Mouse (Mus musculus) lung, postnatal 10 days (tissue): ENCODE results near the gene Atp13a5.

ENCODE experiments used
- DNase-seq: peaks from one replicate; pipeline ENCODE4 v3.0.0; 2021

The Atp13a5 gene

GRCm38 (mm10) chr16:29378458-29378857 is at the start of gene Atp13a5:
Gene Atp13a5, minus strand, starts transcription at chr16:29378732.
- peak; percentile 12 for DNase-seq

GRCm38 (mm10) chr16:29414822-29415221 is 36.3 kb upstream of the Atp13a5 start:
- DNase-seq = no peak

GRCm38 (mm10) chr16:29407319-29407718 is 28.8 kb upstream of the Atp13a5 start:
- DNase-seq = no peak

GRCm38 (mm10) chr16:29399079-29399478 is 20.5 kb upstream of the Atp13a5 start:
- DNase-seq = no peak

- no peak for DNase-seq
Observed at GRCm38 (mm10) chr16:29384781-29385180, 6.2 kb upstream of the Atp13a5 start.

GRCm38 (mm10) chr16:29374636-29375035 is 3.9 kb downstream of the Atp13a5 start:
- DNase-seq = no peak

- DNase-seq = peak; percentile 13
Observed at GRCm38 (mm10) chr16:29331351-29332044, 47.0 kb downstream of the Atp13a5 start.

- no peak for DNase-seq
Observed at GRCm38 (mm10) chr16:29330948-29331347, 47.6 kb downstream of the Atp13a5 start.

GRCm38 (mm10) chr16:29329213-29329612 is 49.3 kb downstream of the Atp13a5 start:
- no peak for DNase-seq

GRCm38 (mm10) chr16:29327910-29328309 is 50.6 kb downstream of the Atp13a5 start:
- DNase-seq = no peak

- DNase-seq = no peak
Observed at GRCm38 (mm10) chr16:29325233-29325919, 53.2 kb downstream of the Atp13a5 start.

- no peak for DNase-seq
Observed at GRCm38 (mm10) chr16:29320717-29321116, 57.8 kb downstream of the Atp13a5 start.

GRCm38 (mm10) chr16:29315391-29315790 is 63.1 kb downstream of the Atp13a5 start:
- DNase-seq = no peak

- no peak for DNase-seq
Observed at GRCm38 (mm10) chr16:29314991-29315390, 63.5 kb downstream of the Atp13a5 start.

GRCm38 (mm10) chr16:29297555-29298021 is 80.9 kb downstream of the Atp13a5 start:
- no peak for DNase-seq

GRCm38 (mm10) chr16:29280691-29281090 is 97.8 kb downstream of the Atp13a5 start:
- DNase-seq = no peak

- no peak for DNase-seq
Observed at GRCm38 (mm10) chr16:29254325-29254724, 124.2 kb downstream of the Atp13a5 start.

- no peak for DNase-seq
Observed at GRCm38 (mm10) chr16:29235951-29236350, 142.6 kb downstream of the Atp13a5 start.

GRCm38 (mm10) chr16:29216395-29217295 is 161.9 kb downstream of the Atp13a5 start:
- DNase-seq = no peak

- peak; percentile 47 for DNase-seq
Observed at GRCm38 (mm10) chr16:29209605-29210411, 168.7 kb downstream of the Atp13a5 start, which contains the start of gene Hrasls. Gene Hrasls, plus strand, starts transcription at chr16:29209695.

- peak; percentile 6 for DNase-seq
Observed at GRCm38 (mm10) chr16:29208841-29209240, 169.7 kb downstream of the Atp13a5 start.

GRCm38 (mm10) chr16:29205581-29205980 is 173.0 kb downstream of the Atp13a5 start:
- no peak for DNase-seq
